Mouse (Mus musculus) heart, postnatal 0 days (tissue): ENCODE results near the gene Rbfox1. TPM values are rescaled to one million over a fixed set of nuclear protein-coding genes. Genes with fewer than 3 reads are reported as not detected.

Source experiments
- ATAC-seq: fragments of 200-750 bp; cut with Nextera tagmentation; 2 replicates; pipeline ENCODE4 v1.8.0; 2017; ENCODE audit warnings: low read depth, moderate number of reproducible peaks, moderate library complexity; ENCODE audit not compliant: insufficient read depth
- DNase-seq: peaks from one replicate; pipeline ENCODE4 v3.0.0-alpha.2; 2016; ENCODE audit warnings: low spot score
- H3K27ac ChIP-seq: fragments of 300-500 bp; sonication (generic); 2 replicates; pipeline ENCODE4 v1.5.1; 2014; ENCODE audit warnings: low read depth, mild to moderate bottlenecking
- H3K27me3 ChIP-seq: fragments of 300-500 bp; sonication (generic); 2 replicates; pipeline ENCODE4 v1.6.1; 2014; ENCODE audit warnings: low read length, mixed read lengths; ENCODE audit not compliant: control insufficient read depth, insufficient read depth
- H3K36me3 ChIP-seq: fragments of 300-500 bp; sonication (generic); replicated peaks from 2 replicates; pipeline ENCODE4 v1.6.1; 2014; ENCODE audit warnings: low read length, mixed read lengths; ENCODE audit not compliant: control insufficient read depth, insufficient read depth
- H3K4me1 ChIP-seq: fragments of 300-500 bp; sonication (generic); 2 replicates; pipeline ENCODE4 v1.6.1; 2014; ENCODE audit warnings: antibody characterized with exemption; ENCODE audit not compliant: control insufficient read depth, insufficient read depth
- H3K4me2 ChIP-seq: fragments of 300-500 bp; sonication (generic); 2 replicates; pipeline ENCODE4 v1.6.1; 2014; ENCODE audit warnings: low read depth, mild to moderate bottlenecking, low read length, moderate library complexity
- H3K4me3 ChIP-seq: fragments of 300-500 bp; sonication (generic); 2 replicates; pipeline ENCODE4 v1.5.1; 2014; ENCODE audit warnings: low read depth, low read length
- H3K9ac ChIP-seq: fragments of 300-500 bp; sonication (generic); replicated peaks from 2 replicates; pipeline ENCODE4 v1.6.1; 2014; ENCODE audit warnings: low read depth, low read length, mixed read lengths
- H3K9me3 ChIP-seq: fragments of 300-500 bp; sonication (generic); replicated peaks from 2 replicates; pipeline ENCODE4 v1.6.1; 2016; ENCODE audit warnings: low read length; ENCODE audit not compliant: control insufficient read depth
- CTCF ChIP-seq: IDR thresholded peaks from 2 replicates; pipeline ENCODE4 v1.5.1; 2016; ENCODE audit warnings: antibody characterized with exemption, control low read depth, low read depth
- EP300 ChIP-seq: IDR thresholded peaks from 2 replicates; pipeline ENCODE4 v1.6.1; 2016; ENCODE audit warnings: antibody characterized with exemption, low read depth
- WGBS: fragments of 180-500 bp; shearing (Covaris S2); extraction: QIAGEN DNeasy Blood & Tissue Kit; methylation state at CpG from one replicate; pipeline ENCODE4 v1.1.7; 2014; 5-methylcytosine and 5-hydroxymethylcytosine counted together
- polyA plus RNA-seq: library from polyadenylated mRNA; unstranded; fragments of >200 nt; fragmentation: Nextera tagmentation; extraction: Ambion mirVana; gene quantifications from 2 replicates; pipeline ENCODE4 v1.2.1, GENCODE M21; 2015
- total RNA-seq: library from RNA; depleted of rRNA; stranded (reverse); fragments of >200 nt; gene quantifications from 2 replicates; pipeline ENCODE4 v1.2.3, GENCODE M21; 2014; ENCODE audit warnings: low replicate concordance

Gene Rbfox1
- total and polyA plus RNA-seq, 2 experiments from 2014 or later: 6.0 to 15.3 TPM

- WGBS: 84% methylated on average over 2 of the region's 2 CpGs
- H3K4me2 ChIP-seq: no peak overlapping the region
- no peaks in the 10 kb centered on the region for H3K27me3 ChIP-seq
- ATAC-seq (no peak), DNase-seq (no peak)
- H3K4me3 ChIP-seq: no peak overlapping the region
- no peak overlapping the region for H3K9ac ChIP-seq
- no peak overlapping the region for H3K27ac ChIP-seq
- H3K36me3 ChIP-seq: no peaks in the 10 kb centered on the region
- no peaks in the 10 kb centered on the region for H3K9me3 ChIP-seq
- TF ChIP-seq CTCF (no peak), EP300 (no peak)
- H3K4me1 ChIP-seq: no peaks in the 10 kb centered on the region
Observed at GRCm38 (mm10) chr16:6232966-6233365, 347.8 kb downstream of the Rbfox1 start.

GRCm38 (mm10) chr16:6241393-6241792, 356.2 kb downstream of the Rbfox1 start:
- Histone ChIP-seq H3K27ac (no peak overlapping the region), H3K27me3 (no peaks in the 10 kb centered on the region), H3K4me1 (no peaks in the 10 kb centered on the region), H3K4me3 (no peak overlapping the region), H3K9ac (no peak overlapping the region), H3K36me3 (no peaks in the 10 kb centered on the region), H3K9me3 (no peaks in the 10 kb centered on the region), H3K4me2 (no peak overlapping the region)
- DNase-seq (no peak), ATAC-seq (no peak)
- no peak for TF ChIP-seq EP300
- TF ChIP-seq CTCF: no peak
- WGBS: 89% methylated on average over 4 of the region's 4 CpGs

- ATAC-seq: no peak
- no peaks in the 10 kb centered on the region for H3K9me3 ChIP-seq
- H3K4me3 ChIP-seq: no peak overlapping the region
- H3K4me1 ChIP-seq: no peaks in the 10 kb centered on the region
- H3K9ac ChIP-seq: no peak overlapping the region
- no peaks in the 10 kb centered on the region for H3K36me3 ChIP-seq
- TF ChIP-seq CTCF (no peak), EP300 (no peak)
- H3K27me3 ChIP-seq: no peaks in the 10 kb centered on the region
- DNase-seq: no peak
- 56% methylated on average over 3 of the region's 3 CpGs for WGBS
- H3K27ac ChIP-seq: no peak overlapping the region
- H3K4me2 ChIP-seq: no peak overlapping the region
Observed at GRCm38 (mm10) chr16:6242468-6242867, 357.3 kb downstream of the Rbfox1 start.

DNA sequence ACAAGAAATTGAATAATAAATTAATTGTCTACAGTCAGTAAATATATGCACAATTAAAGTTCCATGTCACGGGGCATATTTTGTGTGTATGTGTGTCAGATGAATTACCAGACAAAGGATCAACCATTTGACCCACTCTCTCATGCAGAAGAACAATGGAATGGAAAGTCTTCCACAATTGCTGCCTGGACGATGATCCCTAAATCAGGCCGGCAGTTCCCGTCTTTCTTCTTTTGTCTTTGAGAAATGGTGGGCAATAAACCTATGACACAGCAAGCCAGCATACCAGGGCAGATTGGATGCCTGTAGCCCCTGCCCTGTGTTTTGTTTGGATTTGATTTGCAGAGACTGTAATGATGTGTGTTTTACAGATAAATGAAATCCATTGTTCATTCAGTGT, 362.4 kb downstream of the Rbfox1 start:
- H3K4me3 ChIP-seq: no peak overlapping the region
- H3K9me3 ChIP-seq: no peaks in the 10 kb centered on the region
- 74% methylated on average over 4 of the region's 4 CpGs for WGBS
- no peaks in the 10 kb centered on the region for H3K4me1 ChIP-seq
- H3K27me3 ChIP-seq: no peaks in the 10 kb centered on the region
- H3K36me3 ChIP-seq: no peaks in the 10 kb centered on the region
- no peak overlapping the region for H3K27ac ChIP-seq
- no peak overlapping the region for H3K4me2 ChIP-seq
- DNase-seq (no peak), ATAC-seq (no peak)
- TF ChIP-seq EP300: no peak
- no peak for TF ChIP-seq CTCF
- no peak overlapping the region for H3K9ac ChIP-seq

GRCm38 (mm10) chr16:6264557-6264956, 379.4 kb downstream of the Rbfox1 start:
- no peak for DNase-seq
- H3K9me3 ChIP-seq: no peaks in the 10 kb centered on the region
- TF ChIP-seq CTCF: no peak
- TF ChIP-seq EP300: no peak
- WGBS: 70% methylated on average over 8 of the region's 8 CpGs
- no peaks in the 10 kb centered on the region for H3K4me1 ChIP-seq
- H3K36me3 ChIP-seq: no peaks in the 10 kb centered on the region
- H3K9ac ChIP-seq: no peak overlapping the region
- no peaks in the 10 kb centered on the region for H3K27me3 ChIP-seq
- no peak overlapping the region for H3K4me2 ChIP-seq
- ATAC-seq: no peak
- no peak overlapping the region for H3K27ac ChIP-seq
- no peak overlapping the region for H3K4me3 ChIP-seq

DNA sequence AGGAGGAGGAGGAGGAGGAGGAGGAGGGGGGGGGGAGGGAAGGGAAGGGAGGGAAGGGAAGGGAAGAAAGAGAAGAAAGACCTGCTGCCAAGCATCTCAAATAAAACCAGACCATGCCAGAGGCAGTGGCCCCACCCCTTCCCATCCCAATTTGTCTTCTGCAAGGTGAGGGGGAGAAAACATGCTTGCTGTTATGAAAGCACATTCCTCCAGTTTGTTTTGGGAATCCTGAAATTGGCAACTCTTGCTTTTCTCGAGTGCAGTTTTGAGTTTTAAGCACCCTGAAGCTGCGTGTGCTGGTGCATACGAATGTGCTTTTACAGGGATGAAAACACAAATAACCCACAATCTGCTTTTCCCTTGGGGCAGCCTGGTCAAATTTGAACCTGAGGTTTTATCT, 380.5 kb downstream of the Rbfox1 start:
- Histone ChIP-seq H3K9me3 (no peaks in the 10 kb centered on the region), H3K27ac (no peak overlapping the region), H3K9ac (no peak overlapping the region), H3K4me3 (no peak overlapping the region), H3K36me3 (no peaks in the 10 kb centered on the region), H3K4me1 (no peaks in the 10 kb centered on the region), H3K4me2 (no peak overlapping the region), H3K27me3 (no peaks in the 10 kb centered on the region)
- TF ChIP-seq CTCF (no peak), EP300 (no peak)
- WGBS: 67% methylated on average over 3 of the region's 3 CpGs
- DNase-seq: no peak
- no peak for ATAC-seq
